Mouse (Mus musculus) E14TG2a.4 (cell line): ENCODE data around the gene Slc9a1.

Experiments
- H3K27me3 ChIP-seq: 2 replicates; pipeline ENCODE4 v1.6.1; 2014; ENCODE audit warnings: low read length, control low read depth; ENCODE audit not compliant: insufficient read depth
- H3K36me3 ChIP-seq: 2 replicates; pipeline ENCODE4 v1.6.1; 2014; ENCODE audit warnings: low read length, control low read depth; ENCODE audit not compliant: insufficient read depth
- H3K4me1 ChIP-seq: replicated peaks from 2 replicates; pipeline ENCODE4 v1.6.1; 2014; ENCODE audit warnings: low read depth, low read length, control low read depth
- H3K4me3 ChIP-seq: replicated peaks from 2 replicates; pipeline ENCODE4 v1.5.1; 2014; ENCODE audit warnings: mild to moderate bottlenecking, low read length
- H3K9me3 ChIP-seq: 2 replicates; pipeline ENCODE4 v1.6.1; 2014; ENCODE audit warnings: low read length, control low read depth
- CTCF ChIP-seq: conservative IDR thresholded peaks from 2 replicates; pipeline ENCODE4 v1.5.1; 2014; ENCODE audit warnings: low read length
- NANOG ChIP-seq: IDR thresholded peaks from 2 replicates; pipeline ENCODE4 v1.6.1; 2014; ENCODE audit warnings: borderline replicate concordance, low read length, mixed read lengths
- POU5F1 ChIP-seq: IDR thresholded peaks from 2 replicates; pipeline ENCODE4 v1.6.1; 2014; ENCODE audit warnings: low read length, borderline replicate concordance

Slc9a1 gene

GRCm38 (mm10) chr4:133344112-133344511, 25.4 kb upstream of the Slc9a1 start:
- H3K9me3 ChIP-seq: no peaks in the 10 kb centered on the region
- no peak overlapping the region for H3K4me3 ChIP-seq
- no peaks in the 10 kb centered on the region for H3K27me3 ChIP-seq
- peaks cover 34% of the 10 kb centered on the region for H3K36me3 ChIP-seq
- H3K4me1 ChIP-seq: peaks cover 67% of the 10 kb centered on the region
- peak; percentile 37 for TF ChIP-seq CTCF
- no peak for TF ChIP-seq POU5F1

- H3K36me3 ChIP-seq: peaks cover 37% of the 10 kb centered on the region
- TF ChIP-seq CTCF: peak; percentile 15; the same call in 1 of the 2 replicates
- no peak for TF ChIP-seq POU5F1
- no peak for TF ChIP-seq NANOG
- no peak overlapping the region for H3K4me3 ChIP-seq
- peaks cover 71% of the 10 kb centered on the region for H3K4me1 ChIP-seq
- H3K9me3 ChIP-seq: no peaks in the 10 kb centered on the region
- H3K27me3 ChIP-seq: no peaks in the 10 kb centered on the region
Observed at GRCm38 (mm10) chr4:133345702-133346101, 23.8 kb upstream of the Slc9a1 start.

- Histone ChIP-seq H3K27me3 (no peaks in the 10 kb centered on the region), H3K36me3 (peaks cover 28% of the 10 kb centered on the region), H3K9me3 (no peaks in the 10 kb centered on the region), H3K4me3 (no peak overlapping the region), H3K4me1 (peaks cover 78% of the 10 kb centered on the region)
- TF ChIP-seq NANOG (no peak), POU5F1 (no peak), CTCF (no peak)
Observed at GRCm38 (mm10) chr4:133346577-133346976, 22.9 kb upstream of the Slc9a1 start.

GRCm38 (mm10) chr4:133347624-133348023, 21.9 kb upstream of the Slc9a1 start:
- H3K4me1 ChIP-seq: peaks cover 84% of the 10 kb centered on the region
- no peaks in the 10 kb centered on the region for H3K9me3 ChIP-seq
- no peaks in the 10 kb centered on the region for H3K27me3 ChIP-seq
- no peak for TF ChIP-seq NANOG
- 0 out of 2 replicates have a peak, but pooled peaks have one; percentile 18 for TF ChIP-seq CTCF
- peaks cover 25% of the 10 kb centered on the region for H3K36me3 ChIP-seq
- H3K4me3 ChIP-seq: 0 out of 2 replicates have a peak overlapping the region, but pooled peaks have one; percentile 35

GRCm38 (mm10) chr4:133348051-133348775, 21.3 kb upstream of the Slc9a1 start:
- Histone ChIP-seq H3K9me3 (no peaks in the 10 kb centered on the region), H3K4me3 (peak overlapping the region; percentile 35; the same call in 1 of the 2 replicates), H3K4me1 (peaks cover 78% of the 10 kb centered on the region), H3K27me3 (no peaks in the 10 kb centered on the region), H3K36me3 (peaks cover 25% of the 10 kb centered on the region)
- TF ChIP-seq POU5F1: no peak
- no peak for TF ChIP-seq NANOG
- TF ChIP-seq CTCF: no peak

- Histone ChIP-seq H3K4me1 (peaks cover 66% of the 10 kb centered on the region), H3K36me3 (peaks cover 9% of the 10 kb centered on the region; the same call in 1 of the 2 replicates), H3K4me3 (peak overlapping the region; percentile 83), H3K27me3 (no peaks in the 10 kb centered on the region), H3K9me3 (no peaks in the 10 kb centered on the region)
- TF ChIP-seq CTCF: no peak
- TF ChIP-seq POU5F1: no peak
- TF ChIP-seq NANOG: no peak
Observed at GRCm38 (mm10) chr4:133352797-133353196, 16.7 kb upstream of the Slc9a1 start.

GRCm38 (mm10) chr4:133353367-133354365, 15.8 kb upstream of the Slc9a1 start, which contains the start of gene Wdtc1:
Gene Wdtc1, minus strand, starts transcription at chr4:133353481.
- Histone ChIP-seq H3K4me1 (peaks cover 57% of the 10 kb centered on the region), H3K36me3 (peaks cover 9% of the 10 kb centered on the region; the same call in 1 of the 2 replicates), H3K4me3 (peak within 1 kb of the TSS; percentile 83), H3K27me3 (no peaks in the 10 kb centered on the region), H3K9me3 (no peaks in the 10 kb centered on the region)
- TF ChIP-seq NANOG: no peak
- TF ChIP-seq POU5F1: no peak
- TF ChIP-seq CTCF: no peak

- Histone ChIP-seq H3K9me3 (no peaks in the 10 kb centered on the region), H3K36me3 (peaks cover 7% of the 10 kb centered on the region; the same call in 1 of the 2 replicates), H3K27me3 (no peaks in the 10 kb centered on the region), H3K4me1 (peaks cover 47% of the 10 kb centered on the region), H3K4me3 (no peak overlapping the region)
- TF ChIP-seq NANOG (no peak), CTCF (no peak), POU5F1 (no peak)
Observed at GRCm38 (mm10) chr4:133354641-133355040, 14.9 kb upstream of the Slc9a1 start.
